Mouse (Mus musculus): ENCODE measurements at regions not wholly inside any gene's neighbourhood (a gene's known extent, or its start where the extent isn't known, plus 50 kb on each side); places are given as distances from the start of the nearest gene placed in this dataset.

- no peak overlapping the region for H3K4me3 ChIP-seq (replicated peaks; ENCODE audit: extremely low read depth, low read depth, low read length)
- no peak for TF ChIP-seq CTCF (IDR thresholded peaks at IDR 0.05; ENCODE audit: insufficient read depth, low read length)
- TF ChIP-seq POLR2A (IDR thresholded peaks at IDR 0.05; ENCODE audit: borderline replicate concordance, extremely low read depth, low read depth, low read length) = no peak
- H3K4me1 ChIP-seq (ENCODE audit: control insufficient read depth, insufficient read depth, low read length) = no peaks in the 10 kb centered on the region
- DNase-seq = no peak
- 76% methylated on average over 3 of the region's 3 CpGs for WGBS
Measured at GRCm38 (mm10) chr19:20035223-20035622, 355.5 kb downstream of the Anxa1 start.

GRCm38 (mm10) chr19:20027667-20028282 lies 363.0 kb downstream of the Anxa1 start:
- Histone ChIP-seq H3K4me3 (replicated peaks; ENCODE audit: extremely low read depth, low read depth, low read length) (no peak overlapping the region), H3K4me1 (ENCODE audit: control insufficient read depth, insufficient read depth, low read length) (no peaks in the 10 kb centered on the region)
- DNase-seq = no peak
- WGBS = 59% methylated on average over 11 of the region's 11 CpGs
- TF ChIP-seq CTCF (IDR thresholded peaks at IDR 0.05; ENCODE audit: insufficient read depth, low read length) = no peak
- no peak for TF ChIP-seq POLR2A (IDR thresholded peaks at IDR 0.05; ENCODE audit: borderline replicate concordance, extremely low read depth, low read depth, low read length)

- Histone ChIP-seq H3K4me3 (replicated peaks; ENCODE audit: extremely low read depth, low read depth, low read length) (no peak overlapping the region), H3K4me1 (ENCODE audit: control insufficient read depth, insufficient read depth, low read length) (no peaks in the 10 kb centered on the region)
- DNase-seq = no peak
- WGBS = 80% methylated on average over 4 of the region's 4 CpGs
- TF ChIP-seq CTCF (IDR thresholded peaks at IDR 0.05; ENCODE audit: insufficient read depth, low read length) (no peak), POLR2A (IDR thresholded peaks at IDR 0.05; ENCODE audit: borderline replicate concordance, extremely low read depth, low read depth, low read length) (no peak)
Measured at GRCm38 (mm10) chr19:20014114-20014513, 376.6 kb downstream of the Anxa1 start.

GRCm38 (mm10) chr19:20009801-20010441 lies 380.8 kb downstream of the Anxa1 start:
- DNase-seq = no peak
- TF ChIP-seq POLR2A (IDR thresholded peaks at IDR 0.05; ENCODE audit: borderline replicate concordance, extremely low read depth, low read depth, low read length) (no peak), CTCF (IDR thresholded peaks at IDR 0.05; ENCODE audit: insufficient read depth, low read length) (no peak)
- no peak overlapping the region for H3K4me3 ChIP-seq (replicated peaks; ENCODE audit: extremely low read depth, low read depth, low read length)
- 55% methylated on average over 12 of the region's 12 CpGs for WGBS
- H3K4me1 ChIP-seq (ENCODE audit: control insufficient read depth, insufficient read depth, low read length) = no peaks in the 10 kb centered on the region

- DNase-seq = no peak
- TF ChIP-seq POLR2A (IDR thresholded peaks at IDR 0.05; ENCODE audit: borderline replicate concordance, extremely low read depth, low read depth, low read length) = no peak
- no peak for TF ChIP-seq CTCF (IDR thresholded peaks at IDR 0.05; ENCODE audit: insufficient read depth, low read length)
- WGBS = 48% methylated on average over 4 of the region's 4 CpGs
- Histone ChIP-seq H3K4me3 (replicated peaks; ENCODE audit: extremely low read depth, low read depth, low read length) (no peak overlapping the region), H3K4me1 (ENCODE audit: control insufficient read depth, insufficient read depth, low read length) (no peaks in the 10 kb centered on the region)
Measured at GRCm38 (mm10) chr19:20005932-20006625, 384.7 kb downstream of the Anxa1 start.

- no peaks in the 10 kb centered on the region for H3K4me1 ChIP-seq (ENCODE audit: control insufficient read depth, insufficient read depth, low read length)
- 74% methylated on average over 1 of the region's 1 CpGs for WGBS
- DNase-seq = no peak
- TF ChIP-seq POLR2A (IDR thresholded peaks at IDR 0.05; ENCODE audit: borderline replicate concordance, extremely low read depth, low read depth, low read length) (no peak), CTCF (IDR thresholded peaks at IDR 0.05; ENCODE audit: insufficient read depth, low read length) (no peak)
- H3K4me3 ChIP-seq (replicated peaks; ENCODE audit: extremely low read depth, low read depth, low read length) = no peak overlapping the region
Measured at GRCm38 (mm10) chr19:19987255-19987654, 403.5 kb downstream of the Anxa1 start.

- H3K4me3 ChIP-seq (replicated peaks; ENCODE audit: extremely low read depth, low read depth, low read length) = no peak overlapping the region
- DNase-seq = no peak
- no peaks in the 10 kb centered on the region for H3K4me1 ChIP-seq (ENCODE audit: control insufficient read depth, insufficient read depth, low read length)
- WGBS = 68% methylated on average over 6 of the region's 6 CpGs
- TF ChIP-seq CTCF (IDR thresholded peaks at IDR 0.05; ENCODE audit: insufficient read depth, low read length) = no peak
- no peak for TF ChIP-seq POLR2A (IDR thresholded peaks at IDR 0.05; ENCODE audit: borderline replicate concordance, extremely low read depth, low read depth, low read length)
Measured at GRCm38 (mm10) chr19:19978816-19979215, 411.9 kb downstream of the Anxa1 start.

- H3K4me1 ChIP-seq (ENCODE audit: control insufficient read depth, insufficient read depth, low read length) = no peaks in the 10 kb centered on the region
- no peak for DNase-seq
- 35% methylated on average over 9 of the region's 9 CpGs for WGBS
- TF ChIP-seq CTCF (IDR thresholded peaks at IDR 0.05; ENCODE audit: insufficient read depth, low read length) = no peak
- TF ChIP-seq POLR2A (IDR thresholded peaks at IDR 0.05; ENCODE audit: borderline replicate concordance, extremely low read depth, low read depth, low read length) = no peak
- H3K4me3 ChIP-seq (replicated peaks; ENCODE audit: extremely low read depth, low read depth, low read length) = no peak overlapping the region
Measured at GRCm38 (mm10) chr19:19977609-19978259, 413.0 kb downstream of the Anxa1 start.

GRCm38 (mm10) chr19:19976776-19977175 lies 414.0 kb downstream of the Anxa1 start:
- no peaks in the 10 kb centered on the region for H3K4me1 ChIP-seq (ENCODE audit: control insufficient read depth, insufficient read depth, low read length)
- no peak overlapping the region for H3K4me3 ChIP-seq (replicated peaks; ENCODE audit: extremely low read depth, low read depth, low read length)
- 40% methylated on average over 2 of the region's 2 CpGs for WGBS
- no peak for DNase-seq
- no peak for TF ChIP-seq POLR2A (IDR thresholded peaks at IDR 0.05; ENCODE audit: borderline replicate concordance, extremely low read depth, low read depth, low read length)
- TF ChIP-seq CTCF (IDR thresholded peaks at IDR 0.05; ENCODE audit: insufficient read depth, low read length) = no peak

Data from lung, adult 2 months (tissue).